Mouse (Mus musculus) small intestine, adult 2 months (tissue): ENCODE measurements at regions not wholly inside any gene's neighbourhood (a gene's known extent, or its start where the extent isn't known, plus 50 kb on each side); places are given as distances from the start of the nearest gene placed in this dataset.

Experiments used
- H3K27ac ChIP-seq: fragments of 200-500 bp; 2 replicates; pipeline ENCODE4 v1.5.1; 2012; ENCODE audit warnings: low read depth, low read length, control low read depth, inconsistent platforms; ENCODE audit not compliant: insufficient read depth
- H3K27me3 ChIP-seq: fragments of 200-500 bp; 2 replicates; pipeline ENCODE4 v1.6.1; 2012; ENCODE audit warnings: mild to moderate bottlenecking, moderate library complexity, low read length, inconsistent platforms; ENCODE audit not compliant: control insufficient read depth, insufficient read depth
- H3K36me3 ChIP-seq: fragments of 200-500 bp; 2 replicates; pipeline ENCODE4 v1.6.1; 2012; ENCODE audit warnings: mild to moderate bottlenecking, low read length, control low read depth, inconsistent platforms; ENCODE audit not compliant: control insufficient read depth, insufficient read depth
- H3K4me1 ChIP-seq: fragments of 200-500 bp; 2 replicates; pipeline ENCODE4 v1.6.1; 2012; ENCODE audit warnings: low read length, inconsistent platforms, mixed read lengths; ENCODE audit not compliant: control insufficient read depth, insufficient read depth, insufficient read length
- H3K4me3 ChIP-seq: fragments of 200-500 bp; 2 replicates; pipeline ENCODE4 v1.5.1; 2012; ENCODE audit warnings: low read depth, mild to moderate bottlenecking, control low read depth, inconsistent platforms, low read length, moderate library complexity
- CTCF ChIP-seq: fragments of 200-500 bp; IDR thresholded peaks from 2 replicates; pipeline ENCODE4 v1.5.1; 2012; ENCODE audit warnings: low read depth, mild to moderate bottlenecking, control low read depth, inconsistent platforms, low read length, moderate library complexity, mixed read lengths; ENCODE audit not compliant: insufficient replicate concordance, insufficient read length; ENCODE audit errors: extremely low read depth
- POLR2A ChIP-seq: fragments of 200-500 bp; IDR thresholded peaks from 2 replicates; pipeline ENCODE4 v1.6.1; 2012; ENCODE audit warnings: low read depth, mild to moderate bottlenecking, control low read depth, inconsistent platforms, low read length, moderate library complexity
- WGBS: fragments of 180-500 bp; shearing (Covaris S2); methylation state at CpG from one replicate; pipeline ENCODE4 v1.1.7; 2018; 5-methylcytosine and 5-hydroxymethylcytosine counted together

- 87% methylated on average over 7 of the region's 7 CpGs for WGBS
- TF ChIP-seq CTCF (no peak), POLR2A (no peak)
- no peak overlapping the region for H3K4me3 ChIP-seq
- no peaks in the 10 kb centered on the region for H3K4me1 ChIP-seq
- H3K27ac ChIP-seq: no peak overlapping the region
- no peaks in the 10 kb centered on the region for H3K36me3 ChIP-seq
- no peaks in the 10 kb centered on the region for H3K27me3 ChIP-seq
Observed at GRCm38 (mm10) chr9:104387805-104388204, 50.3 kb upstream of the Acpp start.
